In genomic region chr9:13577150-13577549, GRCm38 (mm10) we compare ENCODE assay signal across 27 mouse cellular contexts.
"Had no signal": no experiment of that assay in that cellular context is flagged by ENCODE, and none has a peak within 500 bp of the region (broad histone marks: within the 10 kb centered on the region; RNA-seq: fewer than 3 reads in every experiment).

No protein-coding gene starts in this region.

- H3K4me2 ChIP-seq: heart, embryonic 11.5 days; heart, embryonic 13.5 days; heart, embryonic 15.5 days; hindbrain, embryonic 13.5 days; hindbrain, embryonic 15.5 days; kidney, embryonic 15.5 days; limb, embryonic 12.5 days; liver, embryonic 11.5 days; liver, embryonic 13.5 days; liver, embryonic 15.5 days had no signal

- H3K9ac ChIP-seq: heart, embryonic 13.5 days; heart, embryonic 15.5 days; hindbrain, embryonic 13.5 days; hindbrain, embryonic 15.5 days; kidney, embryonic 15.5 days; limb, embryonic 12.5 days; liver, embryonic 13.5 days; liver, embryonic 15.5 days; liver, postnatal 0 days had no signal

- H3K9me3 ChIP-seq: heart, embryonic 13.5 days; heart, embryonic 15.5 days; hindbrain, embryonic 13.5 days; hindbrain, embryonic 15.5 days; kidney, embryonic 15.5 days; limb, embryonic 10.5 days; liver, embryonic 13.5 days; liver, embryonic 15.5 days had no signal

- H3K36me3 ChIP-seq: heart, embryonic 15.5 days; hindbrain, embryonic 13.5 days; hindbrain, embryonic 15.5 days; kidney, embryonic 15.5 days; limb, embryonic 10.5 days; liver, embryonic 13.5 days; liver, embryonic 15.5 days had no signal

- H3K27me3 ChIP-seq: heart, embryonic 13.5 days; heart, embryonic 15.5 days; hindbrain, embryonic 13.5 days; hindbrain, embryonic 15.5 days; kidney, embryonic 15.5 days; limb, embryonic 12.5 days; liver, embryonic 13.5 days; liver, embryonic 15.5 days had no signal

- H3K4me3 ChIP-seq: heart, embryonic 13.5 days; heart, embryonic 15.5 days; hindbrain, embryonic 13.5 days; hindbrain, embryonic 15.5 days; kidney, embryonic 15.5 days; left cerebral cortex, adult 2 months; limb, embryonic 10.5 days; limb, embryonic 12.5 days; liver, embryonic 13.5 days; liver, embryonic 15.5 days had no signal

- H3K4me1 ChIP-seq: liver, embryonic 15.5 days had no signal

- ATAC-seq: hindbrain, postnatal 0 days; intestine, embryonic 16.5 days; liver, postnatal 0 days had no signal

- DNase-seq: gastrocnemius, postnatal 14 days; gastrocnemius, postnatal 36 days; heart, adult 18-20 months; heart, postnatal 14 days; heart, postnatal 36 days; kidney, adult 11 months; kidney, adult 2 months; kidney, adult 9 months; kidney, postnatal 25 days; kidney, postnatal 4 days; liver; liver, embryonic 13.5 days; liver, postnatal 0 days had no signal

- H3K27ac ChIP-seq: heart, embryonic 13.5 days; heart, embryonic 15.5 days; hindbrain, embryonic 13.5 days; hindbrain, embryonic 15.5 days; kidney, embryonic 15.5 days; kidney, postnatal 0 days; left cerebral cortex, adult 2 months; limb, embryonic 10.5 days; liver, embryonic 13.5 days; liver, embryonic 15.5 days had no signal
